In genomic region chr14:62457420-62458181, GRCm38 (mm10) we compare ENCODE assay signal across 8 mouse cellular contexts. TPM values are rescaled to one million over a fixed set of nuclear protein-coding genes. Genes with fewer than 3 reads are reported as not detected.
DNase-seq lines count a peak whose midpoint lies in the region; ATAC-seq and TF ChIP-seq lines count a peak whose summit lies in the region.

No protein-coding gene starts in this region.

- no peak for TF ChIP-seq POLR2A in liver, adult 2 months (IDR thresholded peaks at IDR 0.05; ENCODE audit: extremely low read depth, insufficient read depth, low read length)

- WGBS in heart, embryonic 13.5 days: 18% methylated on average over 22 of the region's 22 CpGs
- 17% methylated on average over 22 of the region's 22 CpGs for WGBS in kidney, embryonic 16.5 days
- 18% methylated on average over 22 of the region's 22 CpGs for WGBS in liver, adult 2 months

- H3K79me2 ChIP-seq in liver, adult 2 months (ENCODE audit: control insufficient read depth, insufficient read depth, low read length): no peaks in the 10 kb centered on the region

- H3K4me2 ChIP-seq in heart, embryonic 13.5 days: peak overlapping the region; percentile 60
- peak overlapping the region; percentile 44 for H3K4me2 ChIP-seq in kidney, embryonic 16.5 days (replicated peaks; ENCODE audit: low read depth, low read length)

- H3K27me3 ChIP-seq in heart, embryonic 13.5 days (replicated peaks): 0 out of 2 replicates have a peak, but pooled peaks cover 1% of the 10 kb centered on the region
- no peaks in the 10 kb centered on the region for H3K27me3 ChIP-seq in kidney, embryonic 16.5 days (ENCODE audit: insufficient read depth, low read length)
- H3K27me3 ChIP-seq in liver, adult 2 months (ENCODE audit: control insufficient read depth, insufficient read depth, low read length): no peaks in the 10 kb centered on the region

- H3K36me3 ChIP-seq in heart, embryonic 13.5 days: no peaks in the 10 kb centered on the region
- H3K36me3 ChIP-seq in kidney, embryonic 16.5 days (ENCODE audit: insufficient read depth, low read length): no peaks in the 10 kb centered on the region
- no peaks in the 10 kb centered on the region for H3K36me3 ChIP-seq in liver, adult 2 months (ENCODE audit: control insufficient read depth, insufficient read depth, low read length)

- H3K4me1 ChIP-seq in heart, embryonic 13.5 days: peaks cover 25% of the 10 kb centered on the region
- H3K4me1 ChIP-seq in kidney, embryonic 16.5 days (ENCODE audit: insufficient read depth, low read length): no peaks in the 10 kb centered on the region
- no peaks in the 10 kb centered on the region for H3K4me1 ChIP-seq in liver, adult 2 months (ENCODE audit: control insufficient read depth, insufficient read depth, low read length)

- no peaks in the 10 kb centered on the region for H3K9me3 ChIP-seq in heart, embryonic 13.5 days
- no peaks in the 10 kb centered on the region for H3K9me3 ChIP-seq in kidney, embryonic 16.5 days (ENCODE audit: low read length)

- DNase-seq in CD4-positive helper T cell, adult 2 months (ENCODE audit: low read depth, low spot score): peak; percentile 69
- DNase-seq in brain, adult 2 months (ENCODE audit: low read depth, low spot score): peak; percentile 93
- DNase-seq in fibroblast of lung, adult 2 months (ENCODE audit: low read depth): peak; percentile 62
- peak; percentile 50 for DNase-seq in liver, adult 2 months (ENCODE audit: extremely low read depth, low read depth, low spot score)
- DNase-seq in naive thymus-derived CD4-positive, alpha-beta T cell, adult 2 months (ENCODE audit: low read depth): peak; percentile 76
- peak; percentile 66 to 86 for DNase-seq in spleen, postnatal 4 days (ENCODE audit: low spot score in 2 of 2)

- H3K27ac ChIP-seq in heart, embryonic 13.5 days (replicated peaks): no peak overlapping the region
- no peak overlapping the region for H3K27ac ChIP-seq in kidney, embryonic 16.5 days (ENCODE audit: low read length)
- no peak overlapping the region for H3K27ac ChIP-seq in liver, adult 2 months (replicated peaks; ENCODE audit: insufficient read depth, low read depth, low read length)

- no peak overlapping the region for H3K9ac ChIP-seq in heart, embryonic 13.5 days
- H3K9ac ChIP-seq in kidney, embryonic 16.5 days (replicated peaks; ENCODE audit: low read length): no peak overlapping the region
- H3K9ac ChIP-seq in liver, adult 2 months (ENCODE audit: low read depth, low read length): no peak overlapping the region

- peak; percentile 79 for TF ChIP-seq CTCF in liver, adult 2 months (IDR thresholded peaks at IDR 0.05; ENCODE audit: low read depth, low read length)

- ATAC-seq in heart, embryonic 13.5 days (ENCODE audit: extremely low read depth, insufficient number of reproducible peaks, low FRiP score, low TSS enrichment): no peak
- peak; percentile 46; the same call in 1 of the 2 replicates for ATAC-seq in kidney, embryonic 16.5 days (ENCODE audit: low FRiP score, low TSS enrichment)

- peak overlapping the region; percentile 24 for H3K4me3 ChIP-seq in heart, embryonic 13.5 days
- H3K4me3 ChIP-seq in kidney, embryonic 16.5 days (ENCODE audit: low read length): no peak overlapping the region; the same call in 1 of the 2 replicates
- no peak overlapping the region for H3K4me3 ChIP-seq in liver, adult 2 months (ENCODE audit: insufficient read depth, low read depth, low read length)

RNA-seq across cellular contexts. Expression of gene Gucy1b2, which starts 1.5 kb away (rescaled TPM):
- polyA plus RNA-seq in heart, embryonic 13.5 days (2015; fragmentation: Nextera tagmentation; extraction: Ambion mirVana): 0.05 and 0.12 TPM in 2 replicates
- polyA plus RNA-seq in kidney, embryonic 16.5 days (2015; fragmentation: Nextera tagmentation; extraction: Ambion mirVana): not detected in 2 replicates
- total RNA-seq in liver, adult 2 months (2014; rRNA removed): not detected in 2 replicates
- not detected in 2 replicates for polyA plus RNA-seq in liver, adult 2 months (2012; rRNA removed)
